Mouse (Mus musculus) heart, postnatal 0 days (tissue): Measurements from ENCODE around the gene Pde4d.

Source experiments
- CTCF ChIP-seq: IDR thresholded peaks from 2 replicates; pipeline ENCODE4 v1.5.1; 2016; ENCODE audit warnings: antibody characterized with exemption, control low read depth, low read depth
- EP300 ChIP-seq: IDR thresholded peaks from 2 replicates; pipeline ENCODE4 v1.6.1; 2016; ENCODE audit warnings: antibody characterized with exemption, low read depth

DNA sequence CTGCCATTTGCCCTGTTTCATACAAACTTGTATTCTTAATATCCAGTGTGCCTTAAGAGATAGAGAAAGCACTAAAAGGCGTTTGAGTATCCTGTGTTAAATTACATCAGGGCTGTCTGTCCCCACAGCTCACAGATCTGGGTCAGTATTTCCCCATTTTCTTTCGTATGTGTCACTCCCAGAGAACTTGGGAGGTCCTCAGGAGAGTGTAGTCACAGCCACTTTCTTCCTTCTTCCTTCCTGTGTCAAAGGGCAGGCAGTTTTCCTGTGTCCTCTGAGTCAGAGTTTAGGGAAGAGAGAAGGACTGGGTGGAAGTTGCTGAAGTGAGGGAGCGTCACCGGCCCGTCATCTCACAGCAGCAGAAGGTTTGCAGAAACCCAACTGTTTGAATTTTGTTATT is 103.2 kb downstream of the Pde4d start:
- TF ChIP-seq EP300 (no peak), CTCF (no peak)
